Mouse (Mus musculus) embryonic fibroblast, embryonic 13.5 days (primary cell): ENCODE results near the gene Slc37a4.

Source experiments
- CTCF ChIP-seq: IDR thresholded peaks from 2 replicates; pipeline ENCODE4 v1.5.1; 2011; ENCODE audit warnings: mild to moderate bottlenecking, control low read depth, low read length, moderate library complexity, borderline replicate concordance; ENCODE audit not compliant: insufficient read depth
- POLR2A ChIP-seq: IDR thresholded peaks from 2 replicates; pipeline ENCODE4 v1.6.1; 2011; ENCODE audit warnings: low read depth, mild to moderate bottlenecking, control low read depth, low read length, moderate library complexity

- TF ChIP-seq POLR2A (no peak), CTCF (no peak)
Measured at GRCm38 (mm10) chr9:44440961-44441360, 44.3 kb downstream of the Slc37a4 start, which contains the start of gene Foxr1.
